Comparison of ENCODE assay signal across 8 mouse cellular contexts in genomic region chr9:37347988-37348642, GRCm38 (mm10). TPM values are rescaled to one million over a fixed set of nuclear protein-coding genes. Genes with fewer than 3 reads are reported as not detected.
DNase-seq lines count a peak whose midpoint lies in the region; ATAC-seq and TF ChIP-seq lines count a peak whose summit lies in the region.

TSS of gene Ccdc15 (minus strand) at chr9:37348432.

- TF ChIP-seq CTCF in E14TG2a.4 (conservative IDR thresholded peaks at IDR 0.05; ENCODE audit: low read length), result no peak
- TF ChIP-seq CTCF in heart, postnatal 0 days (IDR thresholded peaks at IDR 0.05; ENCODE audit: low read depth), result no peak
- TF ChIP-seq CTCF in testis, adult 2 months (IDR thresholded peaks at IDR 0.05; ENCODE audit: control insufficient read depth, insufficient read depth, insufficient replicate concordance, low read depth, low read length), result no peak

- peak within 1 kb of the TSS; percentile 85 for H3K4me2 ChIP-seq in forebrain, embryonic 12.5 days
- H3K4me2 ChIP-seq in heart, postnatal 0 days (ENCODE audit: low read depth, low read length), result peak within 1 kb of the TSS; percentile 97
- H3K4me2 ChIP-seq in liver, embryonic 16.5 days (ENCODE audit: low read depth, low read length), result peak within 1 kb of the TSS; percentile 91
- peak within 1 kb of the TSS; percentile 89 for H3K4me2 ChIP-seq in neural tube, embryonic 13.5 days

- peak; percentile 98 for DNase-seq in c-Kit-positive CD71-positive TER-119-positive erythroid progenitor cells, embryonic 14.5 days (ENCODE audit: low spot score)
- peak; percentile 97 for DNase-seq in heart, postnatal 0 days (ENCODE audit: low spot score)
- peak; percentile 98 for DNase-seq in kidney, postnatal 4 days

- no peak for TF ChIP-seq EP300 in heart, postnatal 0 days (IDR thresholded peaks at IDR 0.05; ENCODE audit: low read depth)

- peak within 1 kb of the TSS; percentile 83 for H3K9ac ChIP-seq in forebrain, embryonic 12.5 days
- H3K9ac ChIP-seq in heart, postnatal 0 days (replicated peaks; ENCODE audit: low read depth, low read length), result peak within 1 kb of the TSS; percentile 90
- peak within 1 kb of the TSS; percentile 96 for H3K9ac ChIP-seq in liver, embryonic 16.5 days (ENCODE audit: low read depth, low read length)
- H3K9ac ChIP-seq in neural tube, embryonic 13.5 days, result peak within 1 kb of the TSS; percentile 90

- no peaks in the 10 kb centered on the region for H3K27me3 ChIP-seq in E14TG2a.4 (ENCODE audit: insufficient read depth, low read length)
- H3K27me3 ChIP-seq in forebrain, embryonic 12.5 days, result no peaks in the 10 kb centered on the region
- no peaks in the 10 kb centered on the region for H3K27me3 ChIP-seq in heart, postnatal 0 days (ENCODE audit: control insufficient read depth, insufficient read depth, low read length)
- no peaks in the 10 kb centered on the region for H3K27me3 ChIP-seq in liver, embryonic 16.5 days (ENCODE audit: control insufficient read depth, insufficient read depth, low read depth, low read length)
- H3K27me3 ChIP-seq in neural tube, embryonic 13.5 days, result no peaks in the 10 kb centered on the region
- H3K27me3 ChIP-seq in testis, adult 2 months (ENCODE audit: control insufficient read depth, insufficient read depth, low read length), result no peaks in the 10 kb centered on the region

- TF ChIP-seq POLR2A in testis, adult 2 months (IDR thresholded peaks at IDR 0.05; ENCODE audit: control insufficient read depth, low read depth, low read length), result peak; percentile 97

- under 1% methylated on average over 41 of the region's 41 CpGs for WGBS in forebrain, embryonic 12.5 days
- WGBS in heart, postnatal 0 days, result under 1% methylated on average over 41 of the region's 41 CpGs
- 0% methylated on average over 41 of the region's 41 CpGs for WGBS in liver, embryonic 16.5 days (ENCODE audit: insufficient replicate concordance)
- WGBS in neural tube, embryonic 13.5 days, result under 1% methylated on average over 41 of the region's 41 CpGs

- H3K9me3 ChIP-seq in E14TG2a.4 (ENCODE audit: low read length), result no peaks in the 10 kb centered on the region
- H3K9me3 ChIP-seq in forebrain, embryonic 12.5 days, result no peaks in the 10 kb centered on the region
- no peaks in the 10 kb centered on the region for H3K9me3 ChIP-seq in heart, postnatal 0 days (replicated peaks; ENCODE audit: control insufficient read depth, low read length)
- H3K9me3 ChIP-seq in liver, embryonic 16.5 days (replicated peaks; ENCODE audit: control insufficient read depth, low read length), result no peaks in the 10 kb centered on the region
- H3K9me3 ChIP-seq in neural tube, embryonic 13.5 days, result no peaks in the 10 kb centered on the region

- H3K36me3 ChIP-seq in E14TG2a.4 (ENCODE audit: insufficient read depth, low read length), result peaks cover 7% of the 10 kb centered on the region; the same call in 1 of the 2 replicates
- H3K36me3 ChIP-seq in forebrain, embryonic 12.5 days (replicated peaks), result peaks cover 7% of the 10 kb centered on the region
- 0 out of 2 replicates have a peak, but pooled peaks cover 3% of the 10 kb centered on the region for H3K36me3 ChIP-seq in heart, postnatal 0 days (replicated peaks; ENCODE audit: control insufficient read depth, insufficient read depth, low read length)
- no peaks in the 10 kb centered on the region for H3K36me3 ChIP-seq in liver, embryonic 16.5 days (ENCODE audit: control insufficient read depth, insufficient read depth)
- H3K36me3 ChIP-seq in neural tube, embryonic 13.5 days, result peaks cover 5% of the 10 kb centered on the region; the same call in 1 of the 2 replicates
- no peaks in the 10 kb centered on the region; the same call in 1 of the 2 replicates for H3K36me3 ChIP-seq in testis, adult 2 months (ENCODE audit: control insufficient read depth, insufficient read depth, low read length)

- peak; percentile 99 for ATAC-seq in forebrain, embryonic 12.5 days (ENCODE audit: low FRiP score)
- peak; percentile 99 for ATAC-seq in heart, postnatal 0 days (ENCODE audit: insufficient read depth, low read depth)
- ATAC-seq in liver, embryonic 16.5 days (ENCODE audit: low read depth), result peak; percentile 99
- ATAC-seq in neural tube, embryonic 13.5 days (ENCODE audit: low read depth), result peak; percentile 99

- peak within 1 kb of the TSS; percentile 90 for H3K27ac ChIP-seq in forebrain, embryonic 12.5 days
- H3K27ac ChIP-seq in heart, postnatal 0 days (ENCODE audit: low read depth), result peak within 1 kb of the TSS; percentile 89
- H3K27ac ChIP-seq in liver, embryonic 16.5 days (ENCODE audit: low read length), result peak within 1 kb of the TSS; percentile 96
- peak within 1 kb of the TSS; percentile 90 for H3K27ac ChIP-seq in neural tube, embryonic 13.5 days (replicated peaks)
- H3K27ac ChIP-seq in testis, adult 2 months (ENCODE audit: control insufficient read depth, insufficient read depth, low read depth, low read length), result peak within 1 kb of the TSS; percentile 85

- H3K4me3 ChIP-seq in E14TG2a.4 (replicated peaks; ENCODE audit: low read length), result peak within 1 kb of the TSS; percentile 88
- H3K4me3 ChIP-seq in forebrain, embryonic 12.5 days (replicated peaks), result peak within 1 kb of the TSS; percentile 72
- H3K4me3 ChIP-seq in heart, postnatal 0 days (ENCODE audit: low read depth, low read length), result peak within 1 kb of the TSS; percentile 92
- H3K4me3 ChIP-seq in liver, embryonic 16.5 days (ENCODE audit: low read depth, low read length), result peak within 1 kb of the TSS; percentile 92
- H3K4me3 ChIP-seq in neural tube, embryonic 13.5 days, result peak within 1 kb of the TSS; percentile 83
- peak within 1 kb of the TSS; percentile 91 for H3K4me3 ChIP-seq in testis, adult 2 months (ENCODE audit: control insufficient read depth, low read depth, low read length)

- H3K4me1 ChIP-seq in E14TG2a.4 (replicated peaks; ENCODE audit: low read depth, low read length), result peaks cover 14% of the 10 kb centered on the region
- peaks cover 15% of the 10 kb centered on the region for H3K4me1 ChIP-seq in forebrain, embryonic 12.5 days
- peaks cover 12% of the 10 kb centered on the region for H3K4me1 ChIP-seq in heart, postnatal 0 days (ENCODE audit: control insufficient read depth, insufficient read depth)
- H3K4me1 ChIP-seq in liver, embryonic 16.5 days (ENCODE audit: control insufficient read depth, low read depth, low read length), result peaks cover 4% of the 10 kb centered on the region
- peaks cover 15% of the 10 kb centered on the region for H3K4me1 ChIP-seq in neural tube, embryonic 13.5 days (replicated peaks)
- peaks cover 2% of the 10 kb centered on the region; the same call in 1 of the 2 replicates for H3K4me1 ChIP-seq in testis, adult 2 months (ENCODE audit: control insufficient read depth, insufficient read depth, low read length)

RNA-seq across cellular contexts. Expression of gene Ccdc15, which starts in this region (rescaled TPM):
- 11.1 and 11.6 TPM in 2 replicates for polyA plus RNA-seq in forebrain, embryonic 12.5 days (2016; fragmentation: Nextera tagmentation; extraction: Ambion mirVana)
- 0.99 and 4.4 TPM in 2 replicates for total RNA-seq in heart, postnatal 0 days (2014; rRNA removed; ENCODE audit: low replicate concordance)
- polyA plus RNA-seq in heart, postnatal 0 days (2015; fragmentation: Nextera tagmentation; extraction: Ambion mirVana), result 2.5 and 2.7 TPM in 2 replicates
- 3.1 and 3.6 TPM in 2 replicates for polyA plus RNA-seq in liver, embryonic 16.5 days (2015; fragmentation: Nextera tagmentation; extraction: Ambion mirVana)
- 7.9 and 9.0 TPM in 2 replicates for polyA plus RNA-seq in neural tube, embryonic 13.5 days (2015; fragmentation: Nextera tagmentation; extraction: Ambion mirVana)
- 3.4 and 4.6 TPM in 2 replicates for polyA plus RNA-seq in testis, adult 2 months (2012; rRNA removed)

Comparison
In these comparisons a context has a peak if more than half of its experiments do, and no peak if none do; other contexts are left out.
1. Peak in every context shown above with its lines: DNase-seq, ATAC-seq, H3K4me3 ChIP-seq and H3K27ac ChIP-seq.